Mouse (Mus musculus): ENCODE data around the gene Mlst8.

GRCm38 (mm10) chr17:24472512-24472911 lies 6.4 kb downstream of the Mlst8 start:
- TF ChIP-seq CTCF (IDR thresholded peaks at IDR 0.05; ENCODE audit: extremely low read depth, insufficient read depth, insufficient read length, insufficient replicate concordance) (no peak), POLR2A (IDR thresholded peaks at IDR 0.05; ENCODE audit: low read depth, low read length) (no peak)

Data from spleen, adult 2 months (tissue).